Mouse (Mus musculus): Measurements from ENCODE around the gene Cetn3.

The Cetn3 gene

GRCm38 (mm10) chr13:81824576-81825330, 41.9 kb downstream of the Cetn3 start:
- DNase-seq: no peak

- DNase-seq: no peak
Observed at GRCm38 (mm10) chr13:81828486-81828885, 45.6 kb downstream of the Cetn3 start.

- no peak for DNase-seq
Observed at GRCm38 (mm10) chr13:81831838-81832237, 49.0 kb downstream of the Cetn3 start.

GRCm38 (mm10) chr13:81836386-81837177, 53.7 kb downstream of the Cetn3 start:
- DNase-seq: peak; percentile 3

DNA sequence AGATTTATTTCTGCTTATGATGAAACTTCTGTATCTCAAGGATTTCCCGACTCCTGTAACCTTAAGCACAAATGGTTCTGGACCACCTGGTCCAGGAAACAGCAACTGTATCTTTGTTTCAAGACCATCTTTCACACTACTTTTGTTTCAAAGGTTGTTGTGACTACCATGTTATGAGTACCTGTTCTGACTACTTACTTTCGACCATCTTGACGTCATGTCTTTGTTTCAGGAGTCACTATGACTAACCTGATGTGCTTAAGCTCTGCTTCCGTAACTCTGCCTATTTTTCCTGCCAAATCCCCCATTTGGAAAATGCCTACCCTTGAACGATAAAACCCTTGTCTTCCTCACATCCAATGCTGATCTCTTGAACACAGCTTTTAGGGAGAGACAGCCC, 55.1 kb downstream of the Cetn3 start:
- DNase-seq: no peak

GRCm38 (mm10) chr13:81838948-81839347, 56.1 kb downstream of the Cetn3 start:
- no peak for DNase-seq

- no peak for DNase-seq
Observed at GRCm38 (mm10) chr13:81840246-81840645, 57.4 kb downstream of the Cetn3 start.

- DNase-seq: no peak
Observed at GRCm38 (mm10) chr13:81840646-81841045, 57.8 kb downstream of the Cetn3 start.

DNA sequence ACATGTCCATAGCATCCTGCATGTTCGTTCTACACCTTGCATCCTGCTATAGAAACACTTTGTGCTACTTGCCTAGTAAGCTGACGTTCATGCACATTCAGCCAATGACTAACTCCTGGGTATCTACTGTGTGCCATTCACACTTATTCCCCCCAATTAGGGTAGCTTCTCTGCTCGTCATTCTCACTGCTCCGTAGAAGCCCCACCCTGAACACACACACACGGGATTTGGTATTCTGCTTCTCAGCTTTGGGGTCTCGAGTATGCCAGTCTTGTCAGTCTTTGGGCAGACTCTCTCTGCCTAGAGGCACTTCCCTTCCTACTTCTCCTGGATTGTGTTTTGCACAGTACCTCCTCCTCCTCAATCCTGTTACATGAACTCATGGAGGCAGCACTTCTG, 59.4 kb downstream of the Cetn3 start:
- no peak for DNase-seq

Data from lung, postnatal 36 days (tissue).